Mouse (Mus musculus) left cerebral cortex, postnatal 4 days (tissue): ENCODE results near the gene Spag7. TPM values are rescaled to one million over a fixed set of nuclear protein-coding genes. Genes with fewer than 3 reads are reported as not detected.

ENCODE experiments used
- DNase-seq: peaks from one replicate; pipeline ENCODE4 v3.0.0-alpha.2; 2022
- intact Hi-C: fragments of 180-260 bp; cut with DNase I; formaldehyde crosslinking; loops from one replicate; pipeline ENCODE4 v1.15.1; 2025
- total RNA-seq, 2 experiments: library from RNA; stranded (reverse); gene quantifications; 2 replicates each; pipeline ENCODE4 v1.2.3; 2021

The Spag7 gene
- total RNA-seq, 2 experiments from 2014 or later: 50.6 to 56.8 TPM

GRCm38 (mm10) chr11:70645461-70646258 is 23.6 kb downstream of the Spag7 start:
- intact Hi-C loops: no loop called here

DNA sequence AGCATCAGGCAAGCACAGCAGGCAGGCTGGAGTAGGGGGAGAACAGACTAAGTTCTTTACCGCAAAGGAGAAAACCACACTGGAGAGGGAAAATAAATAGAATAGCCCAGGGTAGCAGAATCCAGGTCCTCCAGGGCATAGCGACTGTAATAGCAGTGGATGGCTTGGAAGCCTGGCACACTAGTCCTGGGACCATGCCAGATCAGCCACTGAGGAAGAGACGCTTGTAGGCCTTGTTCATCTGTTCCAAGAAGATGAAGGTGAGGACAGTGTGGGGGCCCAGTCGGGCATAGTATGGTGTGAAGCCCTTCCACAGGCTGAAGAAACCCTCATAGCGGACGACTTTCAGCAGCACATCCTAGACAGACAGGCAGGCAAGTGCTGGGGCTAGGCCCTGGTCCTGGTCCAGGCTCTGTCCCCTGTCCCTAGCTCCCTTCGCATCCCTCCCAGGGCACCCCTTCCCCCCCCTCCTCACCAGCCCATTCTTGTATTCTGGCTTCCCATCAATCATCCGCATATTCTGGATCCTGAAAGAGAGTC is 24.6 kb downstream of the Spag7 start:
- intact Hi-C loops: no loop called here
- DNase-seq: no peak

More at GRCm38 (mm10) chr11:70645461-70646258, 23.6 kb downstream of the Spag7 start:
- DNase-seq: no peak

GRCm38 (mm10) chr11:70643051-70643450 is 26.2 kb downstream of the Spag7 start:
- intact Hi-C loops: no loop called here
- no peak for DNase-seq

DNA sequence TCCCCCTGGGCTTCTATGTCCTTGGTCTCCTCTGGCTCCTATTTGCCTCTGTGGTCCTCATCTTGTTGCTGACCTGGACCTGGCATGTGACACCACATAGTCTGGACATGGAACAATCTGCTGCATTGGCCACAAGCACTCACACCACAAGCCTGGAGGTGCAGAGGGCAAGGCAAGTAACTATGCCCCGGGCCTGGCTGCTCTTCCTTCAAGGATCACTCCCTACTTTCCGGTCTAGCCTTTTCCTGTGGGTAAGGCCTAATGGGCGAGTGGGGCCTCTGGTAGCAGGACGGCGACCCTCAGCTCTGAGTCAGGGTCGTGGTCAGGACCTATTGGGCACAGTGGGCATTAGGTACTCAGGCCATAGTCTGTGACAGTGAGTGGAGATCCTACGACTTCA is 28.0 kb downstream of the Spag7 start:
- intact Hi-C loops: no loop called here
- DNase-seq: no peak

- intact Hi-C loops: no loop called here
- DNase-seq: no peak
These were observed 29.2 kb downstream of the Spag7 start for GRCm38 (mm10) chr11:70639976-70640375.

DNA sequence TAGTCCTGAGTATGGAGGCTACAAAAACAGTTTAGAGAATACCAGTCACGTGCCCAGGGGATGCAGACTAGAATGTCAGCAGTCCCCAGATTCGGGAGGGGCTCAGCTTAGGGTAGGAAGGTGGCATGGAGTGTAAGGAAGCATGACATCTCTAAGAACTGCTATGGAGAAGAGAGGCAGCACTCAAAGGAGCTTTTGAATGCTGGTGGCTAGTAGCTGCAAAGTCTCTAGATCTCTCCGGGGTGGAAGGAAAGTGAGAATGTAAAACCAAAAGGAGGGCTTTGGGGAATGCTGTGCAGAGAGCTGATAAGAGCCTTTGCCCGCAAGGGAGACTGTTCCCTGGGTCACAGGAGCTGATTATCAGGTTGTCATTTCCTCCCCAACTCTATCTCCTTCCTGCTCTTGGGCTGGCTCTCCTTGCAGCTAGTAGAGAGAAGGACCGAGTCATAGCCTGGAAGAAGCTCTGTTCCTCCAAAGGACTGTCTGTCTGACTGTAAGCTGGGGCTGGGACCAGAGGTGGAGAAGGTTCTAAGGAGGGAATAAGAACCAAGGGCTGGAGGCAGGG is 30.4 kb downstream of the Spag7 start, which contains the start of gene Gp1ba:
Gp1ba (plus strand) TSS at position 409 of the 565 bp plus-strand sequence.
- intact Hi-C loops: no loop called here
- no peak for DNase-seq

- DNase-seq: no peak
- intact Hi-C loops: no loop called here
These were observed 30.9 kb downstream of the Spag7 start for GRCm38 (mm10) chr11:70638293-70638692.

DNA sequence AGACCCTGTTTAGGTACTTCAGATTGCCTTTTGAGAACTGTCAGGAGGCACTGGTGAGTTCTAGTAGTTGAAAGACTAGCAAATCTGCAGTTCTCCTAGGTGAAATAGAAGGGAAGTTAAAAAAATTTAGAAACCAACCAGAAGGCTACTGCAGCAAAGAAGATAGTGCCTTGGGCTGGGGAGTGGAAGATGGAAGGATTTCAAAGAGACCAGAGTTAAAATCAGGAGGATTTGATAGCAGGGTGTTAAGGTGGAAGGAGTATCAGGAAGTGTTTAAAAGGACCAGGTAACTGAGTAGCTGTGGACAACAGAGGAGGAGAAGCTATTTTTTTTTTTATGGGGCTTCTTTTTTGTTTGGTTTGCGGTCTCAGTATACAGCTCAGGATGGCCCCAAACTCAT is 31.5 kb downstream of the Spag7 start:
- intact Hi-C loops: no loop called here
- no peak for DNase-seq

GRCm38 (mm10) chr11:70635601-70636000 is 33.6 kb downstream of the Spag7 start:
- no peak for DNase-seq
- intact Hi-C loops: no loop called here

DNA sequence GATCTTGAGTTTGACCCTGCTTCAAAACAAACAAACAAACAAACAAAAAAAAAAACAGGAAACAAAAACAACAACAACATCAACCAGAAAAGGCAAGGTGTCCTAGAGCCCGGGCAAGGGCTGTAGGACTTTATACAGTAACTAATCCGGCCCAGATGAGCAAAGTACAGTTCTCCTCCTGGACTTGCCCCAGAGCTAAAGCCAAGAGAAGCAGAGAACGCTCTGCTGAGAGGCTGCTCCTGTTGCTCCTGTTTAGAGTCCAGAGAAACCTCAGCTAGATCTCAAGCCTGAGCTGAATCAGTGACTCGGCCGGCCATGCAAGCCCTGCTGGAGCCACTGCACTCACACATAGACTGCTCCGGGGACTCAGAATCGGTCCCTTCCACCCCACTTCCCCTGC is 39.1 kb downstream of the Spag7 start:
- DNase-seq: no peak
- intact Hi-C loops: no loop called here

- no peak for DNase-seq
- intact Hi-C loops: no loop called here
These were observed 39.7 kb downstream of the Spag7 start for GRCm38 (mm10) chr11:70629557-70629956.

- intact Hi-C loops: no loop called here
- no peak for DNase-seq
These were observed 40.8 kb downstream of the Spag7 start for GRCm38 (mm10) chr11:70628431-70628830.

GRCm38 (mm10) chr11:70626877-70627276 is 42.3 kb downstream of the Spag7 start:
- intact Hi-C loops: no loop called here
- no peak for DNase-seq

DNA sequence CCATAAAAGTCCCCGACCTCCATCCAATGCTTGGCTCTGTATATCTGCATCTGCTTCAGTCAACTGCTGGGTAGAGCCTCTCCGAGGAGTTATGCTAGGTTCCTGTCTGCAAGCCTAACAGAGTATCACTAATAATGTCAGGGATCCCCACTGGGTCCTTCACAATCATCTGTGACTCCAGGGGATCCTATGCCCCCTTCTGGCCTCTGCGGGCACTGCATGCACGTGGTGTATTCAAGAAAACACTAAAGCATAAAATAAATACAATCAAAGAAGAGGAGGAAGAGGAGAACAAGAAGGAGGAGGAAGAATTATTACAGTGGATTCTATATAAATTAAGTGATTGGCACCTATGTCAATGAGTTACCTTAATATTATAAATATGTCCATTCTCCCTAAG is 43.7 kb downstream of the Spag7 start:
- intact Hi-C loops: no loop called here

DNA sequence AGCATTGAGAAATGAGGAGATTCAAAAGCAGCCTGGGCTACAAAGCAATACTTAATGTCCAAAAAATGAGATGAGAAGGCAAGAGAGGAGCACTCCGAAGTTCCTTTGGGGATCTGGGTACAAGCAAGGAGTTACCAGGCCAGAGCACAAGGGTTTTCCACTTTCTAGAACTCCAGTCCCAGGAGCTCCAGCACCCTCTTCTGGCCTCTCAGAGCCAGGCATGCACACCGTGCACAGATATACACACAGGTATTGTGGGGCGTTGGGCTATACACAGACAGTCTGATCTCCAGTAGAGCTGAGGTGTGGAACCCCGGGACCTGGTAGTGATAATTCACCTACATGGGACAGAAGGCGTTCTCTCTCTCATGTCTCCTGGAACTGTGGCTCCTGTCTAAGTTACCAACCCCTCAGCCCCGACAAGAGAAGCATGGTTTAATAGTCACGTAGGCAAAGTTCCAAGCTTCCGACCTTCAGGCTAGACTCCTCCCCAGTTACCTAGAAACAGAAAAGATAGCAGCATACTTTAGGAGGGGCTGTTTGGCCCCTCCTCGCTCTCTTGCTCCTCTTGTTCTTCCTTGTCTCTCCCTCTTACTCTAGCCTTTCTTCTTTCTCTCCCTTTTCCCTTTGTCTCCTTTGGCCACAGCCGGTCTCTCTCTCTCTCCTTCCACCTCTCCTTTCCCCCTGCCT is 46.0 kb downstream of the Spag7 start:
- intact Hi-C loops: no loop called here
- no peak for DNase-seq

More for the DNA sequence above, 43.7 kb downstream of the Spag7 start:
- peak; percentile 58 for DNase-seq

DNA sequence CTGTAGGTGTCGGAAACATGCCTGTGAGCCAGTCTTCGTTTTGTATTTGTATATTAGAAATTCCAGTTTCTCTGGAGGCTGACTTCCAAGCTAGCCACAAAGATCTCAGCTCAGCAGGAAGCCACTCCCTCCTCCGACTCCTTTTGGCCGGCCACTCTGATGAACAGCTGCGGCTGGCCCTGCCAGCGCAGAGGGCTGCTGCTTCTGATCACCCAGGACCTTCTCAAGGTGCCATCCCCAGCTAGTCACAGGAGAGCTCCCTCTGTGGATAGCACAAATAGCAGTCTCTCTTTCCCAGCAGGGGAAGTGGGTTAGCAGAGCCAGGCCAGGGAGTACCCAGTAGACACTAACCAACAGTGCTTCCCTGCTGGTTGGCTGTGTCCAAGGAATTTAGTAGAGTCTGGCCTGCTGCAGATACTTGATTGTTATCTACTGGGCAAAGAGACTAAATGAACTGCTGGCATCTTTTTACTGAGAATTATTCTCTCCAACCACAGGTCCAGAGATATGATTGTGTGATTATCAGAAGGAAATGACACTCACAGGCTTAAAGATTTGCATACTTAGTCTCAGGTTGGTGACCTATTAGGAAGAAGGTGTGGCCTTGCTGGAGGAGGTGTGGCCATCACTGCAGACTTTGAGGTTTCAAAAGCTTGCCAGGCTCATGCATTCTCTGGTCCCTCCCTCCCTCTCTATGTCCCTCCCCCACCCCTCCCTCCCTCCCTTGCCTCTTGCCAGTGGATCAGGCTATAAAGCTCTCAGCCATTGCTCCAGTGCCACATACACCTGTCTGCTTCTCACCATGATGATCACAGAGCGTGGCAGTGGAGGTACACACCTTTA is 47.0 kb downstream of the Spag7 start:
- intact Hi-C loops: no loop called here
- DNase-seq: no peak

DNA sequence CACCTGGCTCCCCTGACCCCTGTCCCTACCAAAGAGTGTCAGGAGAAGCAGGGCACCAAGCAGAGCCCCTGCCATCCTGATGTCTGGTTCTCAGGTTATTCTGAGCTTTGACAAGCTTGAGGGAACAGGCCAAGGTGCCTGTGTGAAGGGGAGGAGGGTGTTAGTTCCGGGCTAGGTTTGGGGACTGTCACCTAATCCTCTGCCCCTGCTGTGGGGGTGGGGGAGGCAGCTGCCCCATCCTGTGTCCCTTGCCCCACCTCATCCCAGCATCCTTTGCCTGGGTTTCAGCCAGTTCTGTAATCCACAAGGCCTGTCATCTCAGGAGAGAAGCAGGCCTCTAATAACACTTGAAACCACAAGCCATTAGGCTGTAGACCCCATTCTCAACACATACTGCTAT is 50.1 kb downstream of the Spag7 start, which contains the start of gene Chrne:
Chrne (minus strand) TSS at position 116 of the 400 bp plus-strand sequence.
- intact Hi-C loops: loop anchor here (10.0 kb wide), 1 partner anchor 136 kb away; no protein-coding TSS in a partner anchor
- no peak for DNase-seq

- peak; percentile 31 for DNase-seq
- intact Hi-C loops: loop anchor here (10.0 kb wide), 1 partner anchor 139 kb away; no protein-coding TSS in a partner anchor
These were observed 53.6 kb downstream of the Spag7 start, which contains the start of gene 4930544D05Rik for GRCm38 (mm10) chr11:70615516-70616093. TSS of gene 4930544D05Rik (plus strand) at chr11:70615848.

GRCm38 (mm10) chr11:70615074-70615473 is 54.1 kb downstream of the Spag7 start:
- no peak for DNase-seq
- intact Hi-C loops: loop anchor here (10.0 kb wide), 1 partner anchor 140 kb away; no protein-coding TSS in a partner anchor
